Mouse (Mus musculus) liver, embryonic 15.5 days (tissue): ENCODE measurements at regions not wholly inside any gene's neighbourhood (a gene's known extent, or its start where the extent isn't known, plus 50 kb on each side); places are given as distances from the start of the nearest gene placed in this dataset.

ENCODE experiments used
- ATAC-seq: fragments of 200-750 bp; cut with Nextera tagmentation; 2 replicates; pipeline ENCODE4 v1.8.0; 2017; ENCODE audit warnings: moderate number of reproducible peaks, mild to moderate bottlenecking, moderate library complexity; ENCODE audit not compliant: insufficient read depth
- H3K27ac ChIP-seq: fragments of 300-500 bp; sonication (generic); replicated peaks from 2 replicates; pipeline ENCODE4 v1.5.1; 2015; ENCODE audit warnings: mild to moderate bottlenecking, inconsistent platforms
- H3K27me3 ChIP-seq: fragments of 300-500 bp; sonication (generic); 2 replicates; pipeline ENCODE4 v1.6.1; 2015; ENCODE audit warnings: mild to moderate bottlenecking, inconsistent platforms
- H3K36me3 ChIP-seq: fragments of 300-500 bp; sonication (generic); replicated peaks from 2 replicates; pipeline ENCODE4 v1.6.1; 2015; ENCODE audit warnings: moderate library complexity, mild to moderate bottlenecking, inconsistent platforms
- H3K4me1 ChIP-seq: fragments of 300-500 bp; sonication (generic); replicated peaks from 2 replicates; pipeline ENCODE4 v1.6.1; 2015; ENCODE audit warnings: inconsistent platforms
- H3K4me2 ChIP-seq: fragments of 300-500 bp; sonication (generic); 2 replicates; pipeline ENCODE4 v1.6.1; 2015; ENCODE audit warnings: moderate library complexity, mild to moderate bottlenecking, inconsistent platforms
- H3K4me3 ChIP-seq: fragments of 300-500 bp; sonication (generic); replicated peaks from 2 replicates; pipeline ENCODE4 v1.5.1; 2015; ENCODE audit warnings: mild to moderate bottlenecking, inconsistent platforms
- H3K9ac ChIP-seq: fragments of 300-500 bp; sonication (generic); 2 replicates; pipeline ENCODE4 v1.6.1; 2015; ENCODE audit warnings: moderate library complexity, mild to moderate bottlenecking, inconsistent platforms
- H3K9me3 ChIP-seq: fragments of 300-500 bp; sonication (generic); replicated peaks from 2 replicates; pipeline ENCODE4 v1.6.1; 2016; ENCODE audit warnings: inconsistent platforms
- WGBS: fragments of 180-500 bp; shearing (Covaris S2); methylation state at CpG from one replicate; pipeline ENCODE4 v1.1.7; 2015; ENCODE audit warnings: mixed read lengths; ENCODE audit not compliant: insufficient replicate concordance; 5-methylcytosine and 5-hydroxymethylcytosine counted together

DNA sequence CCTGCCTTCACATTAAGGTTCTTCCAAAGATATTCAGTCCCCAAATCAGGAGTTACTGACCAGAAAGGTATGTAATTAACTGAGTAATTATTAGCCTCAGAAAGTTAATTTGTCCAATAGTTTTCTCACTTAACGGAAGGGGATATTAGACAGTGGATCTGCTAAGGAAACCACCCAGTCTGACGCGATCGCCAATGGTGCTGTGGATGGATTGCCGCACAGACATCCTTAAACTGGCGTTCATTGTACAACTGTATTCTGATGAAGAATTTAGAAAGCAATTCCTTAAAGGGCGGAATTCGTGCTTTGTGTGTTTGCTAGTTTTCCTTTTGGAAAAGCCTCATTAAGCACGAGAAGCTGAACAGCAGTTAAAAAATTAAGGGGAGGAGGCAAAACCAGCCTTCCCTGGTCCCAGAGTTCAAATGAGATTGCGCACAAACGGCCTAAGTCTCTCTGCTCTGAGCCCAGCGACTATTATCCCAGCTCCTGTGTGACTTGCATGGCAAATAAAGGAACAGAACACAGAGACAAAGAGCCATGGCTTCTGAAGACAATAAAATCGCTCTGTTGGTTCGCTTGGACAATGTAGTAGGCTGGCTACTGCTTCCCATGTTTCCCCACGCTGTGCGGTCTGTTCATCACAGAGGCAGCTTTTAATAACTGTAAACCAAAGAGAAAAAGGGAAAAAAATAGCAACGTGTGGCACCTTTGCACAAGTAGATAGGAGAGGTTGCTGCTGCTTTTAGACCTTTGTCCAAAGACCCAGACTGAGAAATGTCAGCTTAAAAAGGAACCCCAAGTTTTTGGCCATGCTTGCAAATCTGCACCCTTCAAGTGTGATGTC is 83.1 kb downstream of the S1pr1 start:
- H3K27ac ChIP-seq: no peak overlapping the region
- no peak overlapping the region for H3K9ac ChIP-seq
- no peaks in the 10 kb centered on the region for H3K36me3 ChIP-seq
- no peaks in the 10 kb centered on the region for H3K27me3 ChIP-seq
- WGBS: 79% methylated on average over 17 of the region's 17 CpGs
- H3K9me3 ChIP-seq: no peaks in the 10 kb centered on the region
- peaks cover 10% of the 10 kb centered on the region; the same call in 1 of the 2 replicates for H3K4me1 ChIP-seq
- no peak for ATAC-seq
- no peak overlapping the region for H3K4me3 ChIP-seq
- no peak overlapping the region for H3K4me2 ChIP-seq

DNA sequence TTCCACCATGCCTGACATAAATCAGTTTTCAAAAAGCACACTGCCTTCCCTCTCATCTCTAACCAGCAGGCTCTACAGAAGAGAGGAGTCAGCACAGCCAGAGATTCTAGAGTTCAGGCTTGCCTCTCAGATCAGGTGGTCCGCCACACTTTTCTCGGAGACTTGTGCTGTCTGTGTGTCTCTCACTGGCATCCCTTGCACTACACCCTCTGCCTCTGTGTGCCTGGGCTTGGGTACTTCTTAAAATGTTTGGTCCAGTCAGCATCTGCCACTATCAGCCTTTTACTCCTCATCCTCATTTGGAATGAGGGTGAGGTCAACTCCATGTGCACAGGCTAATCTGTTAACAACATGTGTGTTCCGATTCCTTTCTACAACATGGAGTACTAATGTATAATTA is 92.0 kb downstream of the S1pr1 start:
- Histone ChIP-seq H3K4me3 (no peak overlapping the region), H3K27me3 (no peaks in the 10 kb centered on the region; the same call in 1 of the 2 replicates), H3K9ac (no peak overlapping the region), H3K4me1 (no peaks in the 10 kb centered on the region), H3K9me3 (no peaks in the 10 kb centered on the region), H3K4me2 (no peak overlapping the region), H3K36me3 (no peaks in the 10 kb centered on the region), H3K27ac (no peak overlapping the region)
- 72% methylated on average over 3 of the region's 3 CpGs for WGBS
- no peak for ATAC-seq

DNA sequence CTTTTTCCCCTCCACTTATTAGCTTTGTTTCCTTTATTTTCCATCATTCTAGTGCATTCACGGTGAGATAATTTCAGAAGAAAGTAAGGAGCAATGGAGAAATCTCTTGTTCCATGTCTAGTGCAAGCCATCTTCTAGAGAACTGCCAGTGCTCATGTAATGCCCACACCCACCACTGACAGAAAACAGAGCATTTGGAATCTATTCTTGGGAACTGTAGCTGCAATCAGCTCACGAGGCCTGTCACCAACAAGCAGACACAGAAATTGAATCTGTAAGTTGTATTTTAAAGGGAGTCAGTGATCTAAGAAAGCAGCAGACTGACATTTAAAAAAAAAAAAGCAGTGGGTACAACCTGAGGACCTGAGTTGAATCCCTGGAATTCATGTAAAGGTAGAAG is 92.6 kb downstream of the S1pr1 start:
- 49% methylated on average over 2 of the region's 2 CpGs for WGBS

DNA sequence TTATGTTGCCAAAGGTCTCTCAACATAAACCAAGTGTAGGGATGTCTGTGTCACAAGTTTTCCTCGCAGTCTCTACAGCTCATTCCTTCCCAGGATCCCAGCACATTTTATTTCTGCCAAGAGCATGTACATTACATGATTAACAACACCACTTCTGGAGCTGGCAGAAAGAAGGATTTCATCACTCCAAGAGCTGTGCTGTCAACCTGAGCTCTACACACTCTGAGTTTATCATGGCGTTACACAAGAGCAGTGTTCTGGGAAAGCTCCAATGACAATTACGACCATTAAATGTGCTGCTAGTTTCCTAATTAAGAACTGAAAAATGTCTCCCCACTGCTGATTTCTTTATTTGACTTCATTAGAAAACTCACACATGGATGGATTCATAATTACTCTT is 94.9 kb downstream of the S1pr1 start:
- 77% methylated on average over 3 of the region's 3 CpGs for WGBS
- no peaks in the 10 kb centered on the region; the same call in 1 of the 2 replicates for H3K27me3 ChIP-seq
- H3K4me1 ChIP-seq: no peaks in the 10 kb centered on the region
- no peaks in the 10 kb centered on the region for H3K36me3 ChIP-seq
- H3K4me3 ChIP-seq: no peak overlapping the region
- no peak overlapping the region for H3K9ac ChIP-seq
- H3K4me2 ChIP-seq: no peak overlapping the region
- ATAC-seq: no peak
- H3K9me3 ChIP-seq: no peaks in the 10 kb centered on the region
- no peak overlapping the region for H3K27ac ChIP-seq

More for the DNA sequence above, 92.6 kb downstream of the S1pr1 start:
- Histone ChIP-seq H3K9ac (no peak overlapping the region), H3K4me3 (no peak overlapping the region), H3K27ac (no peak overlapping the region), H3K27me3 (no peaks in the 10 kb centered on the region; the same call in 1 of the 2 replicates), H3K4me2 (no peak overlapping the region), H3K4me1 (no peaks in the 10 kb centered on the region), H3K9me3 (no peaks in the 10 kb centered on the region), H3K36me3 (no peaks in the 10 kb centered on the region)
- ATAC-seq: no peak

DNA sequence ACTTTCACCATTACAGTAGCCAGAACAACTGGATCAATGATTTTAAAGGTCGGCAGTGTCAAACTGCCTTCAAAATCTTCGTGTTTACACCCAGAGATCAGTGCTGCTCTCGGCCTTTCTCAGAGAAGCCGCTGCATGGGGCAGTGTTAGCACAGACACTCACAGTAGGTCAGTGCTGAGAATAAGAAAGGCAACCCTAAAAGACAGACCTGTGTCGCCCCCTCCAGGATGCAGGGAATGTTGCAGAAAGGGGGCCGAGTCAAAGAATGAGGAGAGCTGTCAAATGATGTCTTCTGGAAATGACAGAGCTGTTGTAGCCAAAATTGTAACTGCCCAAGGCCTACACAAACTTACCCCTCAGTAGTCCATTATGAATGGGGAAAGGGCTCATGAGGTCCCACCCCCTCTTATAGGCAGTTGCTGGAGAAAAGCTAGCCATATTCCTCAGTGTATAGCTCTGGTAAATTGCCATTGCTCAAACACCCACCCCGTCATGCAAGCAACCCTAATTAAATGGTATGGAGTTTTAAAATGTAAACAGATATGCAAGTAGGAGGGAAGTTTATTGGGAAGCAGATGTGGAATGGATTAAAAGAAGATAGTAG is 98.8 kb downstream of the S1pr1 start:
- no peaks in the 10 kb centered on the region for H3K9me3 ChIP-seq
- no peak overlapping the region for H3K27ac ChIP-seq
- no peak overlapping the region for H3K4me2 ChIP-seq
- H3K4me3 ChIP-seq: no peak overlapping the region
- WGBS: 31% methylated on average over 7 of the region's 7 CpGs
- no peaks in the 10 kb centered on the region for H3K36me3 ChIP-seq
- ATAC-seq: 0 out of 2 replicates have a peak, but pooled peaks have one; percentile 15
- H3K4me1 ChIP-seq: no peaks in the 10 kb centered on the region
- no peak overlapping the region for H3K9ac ChIP-seq
- no peaks in the 10 kb centered on the region for H3K27me3 ChIP-seq

DNA sequence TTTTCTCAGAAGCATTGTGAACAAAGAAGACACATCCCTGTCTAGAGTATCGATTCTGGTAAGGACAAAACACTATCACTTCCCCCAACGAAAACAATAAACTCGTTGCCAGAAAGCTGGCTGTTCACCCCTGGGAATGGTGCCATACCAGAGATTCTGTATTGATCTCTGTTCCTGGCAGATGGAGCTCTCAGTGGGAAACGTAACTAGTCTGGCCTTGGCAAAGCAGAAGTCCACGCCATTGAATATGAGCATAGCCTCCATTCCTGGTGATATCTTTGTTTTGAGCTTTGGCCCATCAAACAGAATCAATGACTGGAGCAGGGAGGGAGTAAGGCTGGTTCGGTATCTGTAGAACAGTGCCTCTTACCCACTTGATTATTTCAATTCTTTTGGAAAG is 102.0 kb downstream of the S1pr1 start:
- H3K27me3 ChIP-seq: no peaks in the 10 kb centered on the region
- no peak for ATAC-seq
- H3K4me1 ChIP-seq: no peaks in the 10 kb centered on the region
- H3K4me3 ChIP-seq: no peak overlapping the region
- H3K36me3 ChIP-seq: no peaks in the 10 kb centered on the region
- H3K4me2 ChIP-seq: no peak overlapping the region
- no peak overlapping the region for H3K27ac ChIP-seq
- WGBS: 68% methylated on average over 6 of the region's 6 CpGs
- H3K9ac ChIP-seq: no peak overlapping the region
- H3K9me3 ChIP-seq: no peaks in the 10 kb centered on the region

DNA sequence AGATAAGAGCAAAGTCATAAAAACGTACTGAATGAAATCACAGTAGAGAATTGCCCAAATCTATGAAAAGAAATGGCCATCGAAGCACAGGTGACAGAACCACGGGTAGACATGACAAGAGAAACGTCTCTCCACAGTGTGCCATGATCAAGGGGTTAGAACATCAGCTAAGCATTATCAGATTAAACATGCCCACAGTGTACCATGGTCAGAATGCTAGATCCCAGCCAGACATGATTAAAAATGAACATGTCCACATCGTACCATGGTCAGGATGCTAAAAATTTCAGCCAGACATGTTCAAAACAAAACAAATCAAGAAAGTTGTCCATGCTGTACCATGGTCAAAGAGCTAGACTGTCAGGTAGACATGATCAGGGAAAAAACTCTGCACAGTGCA is 106.8 kb downstream of the S1pr1 start:
- no peak overlapping the region for H3K4me3 ChIP-seq
- H3K9me3 ChIP-seq: no peaks in the 10 kb centered on the region
- H3K36me3 ChIP-seq: no peaks in the 10 kb centered on the region
- H3K27ac ChIP-seq: no peak overlapping the region
- no peak overlapping the region for H3K4me2 ChIP-seq
- H3K9ac ChIP-seq: no peak overlapping the region
- ATAC-seq: no peak
- no peaks in the 10 kb centered on the region for H3K27me3 ChIP-seq
- WGBS: 64% methylated on average over 5 of the region's 5 CpGs
- no peaks in the 10 kb centered on the region for H3K4me1 ChIP-seq

DNA sequence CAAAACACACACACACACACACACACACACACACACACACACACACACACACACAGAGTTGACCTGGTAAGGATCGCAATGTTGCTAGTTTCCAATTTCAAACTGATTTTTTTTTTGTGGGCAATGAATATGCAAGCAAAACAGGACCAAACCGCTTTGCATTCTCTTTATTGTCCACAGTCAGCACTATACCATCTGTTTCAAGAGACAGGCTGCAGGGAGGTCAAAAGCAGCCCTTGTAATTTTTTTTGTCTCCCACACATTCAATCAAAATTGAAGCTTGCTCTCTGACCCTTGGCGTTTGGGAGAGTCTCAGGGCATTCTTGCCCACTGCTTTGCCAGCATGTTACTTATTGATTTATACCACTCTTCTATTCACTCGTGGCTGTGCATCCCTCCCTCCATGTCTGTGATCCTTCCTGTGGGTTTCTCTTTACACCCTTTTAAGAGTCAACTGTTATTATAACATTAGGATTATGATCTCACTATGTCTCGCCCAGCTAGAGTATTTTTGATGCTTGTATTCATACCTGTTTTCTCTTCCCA is 110.1 kb downstream of the S1pr1 start:
- Histone ChIP-seq H3K4me3 (no peak overlapping the region), H3K4me1 (no peaks in the 10 kb centered on the region), H3K9me3 (no peaks in the 10 kb centered on the region), H3K4me2 (no peak overlapping the region), H3K27me3 (no peaks in the 10 kb centered on the region), H3K9ac (no peak overlapping the region), H3K27ac (no peak overlapping the region), H3K36me3 (no peaks in the 10 kb centered on the region)
- WGBS: 46% methylated on average over 5 of the region's 5 CpGs
- ATAC-seq: no peak

DNA sequence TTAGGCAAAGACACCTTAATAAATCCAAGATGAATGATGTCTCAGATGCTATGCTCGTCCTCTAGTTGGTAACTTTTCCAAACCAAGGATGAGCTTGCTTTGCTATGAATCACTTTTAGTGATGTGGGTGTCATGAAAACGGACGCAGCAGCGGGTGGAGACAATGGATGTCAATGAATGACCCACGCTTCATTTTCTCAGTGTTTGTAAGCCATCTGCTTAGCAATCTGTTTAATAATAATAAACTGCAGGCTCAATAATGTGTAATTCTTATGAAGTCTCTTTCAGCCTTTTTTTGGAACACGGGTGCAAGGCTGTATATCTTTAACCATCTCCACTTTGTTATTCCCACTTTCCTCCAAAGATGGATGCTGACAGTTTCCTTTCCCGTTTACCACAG is 110.6 kb downstream of the S1pr1 start:
- H3K9me3 ChIP-seq: no peaks in the 10 kb centered on the region
- ATAC-seq: no peak
- no peak overlapping the region for H3K4me2 ChIP-seq
- no peak overlapping the region for H3K4me3 ChIP-seq
- H3K36me3 ChIP-seq: no peaks in the 10 kb centered on the region
- H3K9ac ChIP-seq: no peak overlapping the region
- no peak overlapping the region for H3K27ac ChIP-seq
- H3K4me1 ChIP-seq: no peaks in the 10 kb centered on the region
- H3K27me3 ChIP-seq: no peaks in the 10 kb centered on the region
- WGBS: 60% methylated on average over 7 of the region's 7 CpGs

DNA sequence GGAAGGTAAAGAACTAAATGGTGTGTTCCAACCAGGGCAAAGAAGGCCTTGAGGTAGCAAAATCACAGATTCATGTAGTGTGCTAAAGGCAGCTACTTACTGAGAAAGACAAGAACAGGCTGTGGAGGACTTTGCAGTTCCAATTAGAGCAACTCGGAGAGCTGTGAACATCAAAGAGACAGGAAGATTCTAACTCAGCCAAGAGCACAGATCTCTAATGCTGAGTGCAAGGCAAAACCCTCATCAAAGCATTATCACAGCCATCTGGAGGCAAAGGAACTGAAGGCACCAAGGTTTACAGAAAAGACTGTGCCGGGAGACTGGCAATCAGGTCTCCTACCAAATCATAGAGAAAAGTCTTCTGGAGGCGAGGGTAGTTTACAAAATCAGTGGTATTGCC is 111.1 kb downstream of the S1pr1 start:
- no peak for ATAC-seq
- Histone ChIP-seq H3K27ac (no peak overlapping the region), H3K4me1 (no peaks in the 10 kb centered on the region), H3K4me3 (no peak overlapping the region), H3K9me3 (no peaks in the 10 kb centered on the region), H3K4me2 (no peak overlapping the region), H3K27me3 (no peaks in the 10 kb centered on the region), H3K9ac (no peak overlapping the region), H3K36me3 (no peaks in the 10 kb centered on the region)
- 52% methylated on average over 3 of the region's 3 CpGs for WGBS

DNA sequence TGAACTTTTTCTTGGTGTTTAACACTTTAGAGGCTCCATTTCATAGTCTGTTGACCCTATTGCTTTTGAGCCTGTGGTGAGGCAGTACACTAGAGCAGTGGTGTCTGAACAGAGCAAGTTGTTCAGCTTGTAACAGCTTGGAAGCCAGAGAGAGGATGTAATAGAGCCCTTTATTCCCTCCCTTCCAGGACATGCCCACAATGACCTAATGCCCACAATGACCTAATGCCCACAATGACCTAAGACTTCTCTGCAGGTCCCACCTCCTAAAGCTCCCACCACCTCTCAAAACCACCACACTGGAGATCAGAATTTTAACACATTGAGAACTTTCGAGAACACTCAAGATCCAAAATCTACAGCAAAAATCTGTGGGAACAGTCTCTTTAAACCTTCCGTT is 115.6 kb downstream of the S1pr1 start:
- ATAC-seq: no peak
- H3K9me3 ChIP-seq: no peaks in the 10 kb centered on the region
- H3K36me3 ChIP-seq: no peaks in the 10 kb centered on the region
- no peak overlapping the region for H3K9ac ChIP-seq
- no peak overlapping the region for H3K27ac ChIP-seq
- H3K4me3 ChIP-seq: no peak overlapping the region
- H3K27me3 ChIP-seq: no peaks in the 10 kb centered on the region
- no peak overlapping the region for H3K4me2 ChIP-seq
- no peaks in the 10 kb centered on the region for H3K4me1 ChIP-seq
- 65% methylated on average over 2 of the region's 2 CpGs for WGBS
